Mouse (Mus musculus): ENCODE measurements around the gene Srcap.

Gene Srcap

GRCm38 (mm10) chr7:127574115-127574514 lies 62.3 kb downstream of the Srcap start:
- no peak for DNase-seq (ENCODE audit: low spot score)

- DNase-seq (ENCODE audit: low spot score) = no peak
Measured at GRCm38 (mm10) chr7:127583260-127583659, 71.5 kb downstream of the Srcap start.

DNA sequence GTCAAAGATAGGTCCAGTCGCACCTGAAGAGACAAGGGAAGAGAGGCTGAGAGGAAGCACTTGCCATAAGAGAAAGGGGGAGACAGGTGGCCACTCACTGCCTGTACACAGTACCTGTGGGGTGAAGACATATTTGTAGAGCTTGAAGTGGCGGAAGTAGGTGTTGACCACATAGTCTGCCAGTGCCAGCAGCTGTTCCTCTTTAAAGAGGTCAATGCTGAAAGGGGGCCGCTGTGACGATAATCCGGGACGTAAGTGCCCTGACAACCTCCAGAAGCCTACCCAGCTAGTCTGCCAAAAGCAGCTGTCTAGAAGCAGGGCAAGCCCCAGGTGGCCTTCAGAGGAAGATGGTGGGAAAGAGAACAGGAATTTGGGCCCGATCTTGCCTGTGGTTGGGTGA lies 73.2 kb downstream of the Srcap start:
- DNase-seq (ENCODE audit: low spot score) = no peak

DNA sequence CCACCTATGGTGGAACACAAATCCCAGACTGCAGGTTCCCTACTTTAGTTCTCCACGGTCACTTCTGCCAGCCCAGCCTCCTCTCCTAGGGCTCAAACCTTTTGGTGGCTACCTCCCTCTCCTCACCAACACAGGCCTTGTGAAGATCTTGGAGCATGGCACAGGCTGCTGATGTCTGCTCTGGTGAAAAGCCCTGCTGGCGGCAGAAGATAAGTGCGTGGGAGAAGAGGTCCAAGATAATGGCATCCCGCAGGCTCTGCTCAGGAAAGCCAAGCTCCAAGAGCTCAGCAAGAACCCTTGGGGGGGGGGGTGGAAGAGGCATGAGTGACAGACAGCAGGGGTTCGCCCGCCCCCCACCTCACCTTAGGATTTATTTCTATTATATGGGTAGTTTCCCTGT lies 74.4 kb downstream of the Srcap start:
- DNase-seq (ENCODE audit: low spot score) = no peak

DNA sequence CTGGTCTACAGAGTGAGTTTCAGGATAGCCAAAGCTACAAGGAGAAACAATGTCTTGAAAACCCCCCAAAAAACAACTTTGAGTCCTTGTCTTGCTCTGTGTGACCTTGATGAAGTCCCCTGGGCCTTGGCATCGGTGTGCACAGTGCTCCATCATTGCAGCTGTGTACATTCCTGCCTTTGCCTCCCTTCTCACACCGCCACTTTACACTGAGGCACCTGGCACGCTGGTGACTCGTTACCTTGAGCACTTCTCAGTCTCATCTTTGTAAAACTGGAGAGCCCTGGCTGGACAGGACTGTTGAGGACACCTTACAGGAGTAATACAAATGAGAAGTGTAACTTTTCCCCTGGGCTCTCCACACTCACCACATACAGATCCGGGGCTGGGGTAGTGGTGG lies 75.4 kb downstream of the Srcap start:
- DNase-seq (ENCODE audit: low spot score) = no peak

GRCm38 (mm10) chr7:127588011-127588871 lies 76.5 kb downstream of the Srcap start, which contains the start of the genes Ccdc189 and Rnf40:
TSS of gene Ccdc189 (minus strand) at chr7:127588595.
TSS of gene Rnf40 (plus strand) at chr7:127588767.
- peak; percentile 99 for DNase-seq (ENCODE audit: low spot score)

DNA sequence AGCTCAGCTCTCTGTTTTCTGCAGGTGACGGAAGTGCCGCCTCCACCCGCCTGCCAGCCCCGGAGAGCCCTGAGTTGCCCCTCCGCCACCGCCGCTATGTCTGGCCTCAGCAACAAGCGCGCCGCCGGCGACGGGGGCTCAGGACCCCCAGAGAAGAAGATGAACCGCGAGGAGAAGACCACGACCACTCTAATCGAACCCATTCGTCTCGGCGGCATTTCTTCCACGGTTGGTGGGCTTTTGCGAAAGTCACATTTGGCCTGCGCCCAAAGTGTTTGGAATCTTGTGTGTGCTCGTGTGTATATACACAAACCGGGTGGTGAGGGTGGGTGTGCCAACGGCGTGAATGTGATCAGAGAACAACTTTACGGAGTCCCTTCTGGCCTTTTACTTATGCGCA lies 77.1 kb downstream of the Srcap start:
- no peak for DNase-seq (ENCODE audit: low spot score)

GRCm38 (mm10) chr7:127589637-127590036 lies 77.9 kb downstream of the Srcap start:
- no peak for DNase-seq (ENCODE audit: low spot score)

GRCm38 (mm10) chr7:127591108-127591507 lies 79.3 kb downstream of the Srcap start:
- DNase-seq (ENCODE audit: low spot score) = no peak

- DNase-seq (ENCODE audit: low spot score) = no peak
Measured at GRCm38 (mm10) chr7:127592575-127592974, 80.8 kb downstream of the Srcap start.

DNA sequence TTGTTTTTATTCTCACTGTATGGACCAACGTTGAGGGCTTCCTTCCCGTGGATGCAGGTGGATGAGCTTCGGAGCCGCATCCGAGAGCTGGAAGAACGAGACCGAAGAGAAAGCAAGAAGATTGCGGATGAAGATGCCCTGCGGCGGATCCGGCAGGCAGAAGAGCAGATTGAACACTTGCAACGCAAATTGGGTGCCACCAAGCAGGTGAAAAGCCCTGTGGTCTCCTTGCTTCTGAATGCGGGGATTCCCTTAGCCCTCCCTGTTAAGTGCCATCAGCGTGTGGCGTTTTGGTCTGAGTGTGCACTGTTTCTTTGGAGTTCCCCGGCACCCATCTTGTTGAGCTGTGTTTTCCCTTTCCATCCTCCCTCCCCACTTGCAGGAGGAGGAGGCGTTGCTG lies 85.0 kb downstream of the Srcap start:
- no peak for DNase-seq (ENCODE audit: low spot score)

DNA sequence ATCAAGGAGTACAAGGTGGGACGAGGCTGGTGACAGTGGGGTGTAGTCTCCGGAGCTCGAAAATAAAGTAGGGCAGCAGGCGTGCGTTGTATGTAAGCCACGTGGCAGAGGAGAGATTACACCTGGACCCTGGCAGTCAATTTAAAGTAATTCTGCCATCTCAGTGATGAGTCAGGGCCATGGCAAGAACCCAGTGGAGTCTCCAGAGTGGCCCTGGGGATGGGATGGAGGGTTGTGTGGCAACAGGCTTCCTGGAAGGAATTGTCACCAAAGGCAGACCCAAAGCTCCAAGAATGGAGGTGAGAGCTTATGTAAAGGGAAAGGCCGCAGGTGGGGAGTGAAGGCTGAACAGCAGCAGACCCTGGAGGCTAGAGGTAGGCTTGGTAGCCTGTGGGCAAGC lies 88.8 kb downstream of the Srcap start:
- DNase-seq (ENCODE audit: low spot score) = no peak

DNA sequence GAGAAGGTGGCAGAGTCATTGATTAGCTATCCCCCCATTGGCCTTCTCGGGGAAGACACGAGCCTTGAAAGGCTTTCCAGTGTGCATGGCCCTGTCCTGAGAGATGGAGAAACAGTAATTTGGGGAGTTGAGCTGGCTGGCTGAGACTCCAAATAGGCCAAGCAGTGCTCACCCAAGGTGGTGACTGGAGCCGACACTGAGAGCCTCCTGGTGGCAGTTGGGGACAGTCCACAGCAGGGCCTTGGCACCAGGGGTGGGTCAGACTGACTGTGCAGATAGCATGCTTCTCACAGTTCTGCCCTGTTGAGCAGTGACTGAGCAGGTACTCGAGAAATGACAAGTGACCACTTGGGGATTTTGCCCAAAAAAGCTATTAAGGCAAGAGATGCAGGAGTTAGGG lies 90.0 kb downstream of the Srcap start:
- DNase-seq (ENCODE audit: low spot score) = no peak

- DNase-seq (ENCODE audit: low spot score) = no peak
Measured at GRCm38 (mm10) chr7:127602903-127603302, 91.1 kb downstream of the Srcap start.

GRCm38 (mm10) chr7:127604256-127604655 lies 92.5 kb downstream of the Srcap start:
- DNase-seq (ENCODE audit: low spot score) = no peak

DNA sequence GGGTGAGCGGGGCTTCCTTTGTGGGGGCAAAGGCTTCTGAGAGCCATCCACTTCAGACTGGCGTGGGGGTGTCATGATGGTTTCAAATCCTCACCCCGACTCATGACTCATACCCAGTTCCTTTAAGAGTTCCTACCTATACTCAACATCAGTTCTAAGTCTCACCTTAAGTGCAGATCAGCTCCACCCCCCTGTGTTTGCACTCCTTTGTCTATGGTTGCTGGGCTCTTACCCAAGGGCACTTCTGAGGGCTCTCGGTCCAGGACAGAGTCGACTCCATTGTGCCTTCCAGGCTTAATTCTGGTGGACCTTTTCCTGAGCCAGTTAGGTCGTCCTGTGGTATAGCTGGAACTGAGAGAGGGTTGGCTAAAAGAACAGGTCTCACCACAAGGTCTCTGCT lies 95.4 kb downstream of the Srcap start:
- DNase-seq (ENCODE audit: low spot score) = no peak

Measured in embryo, embryonic 10.5 days (tissue).